ENCODE assay signal across 35 mouse cellular contexts in the genomic region with DNA sequence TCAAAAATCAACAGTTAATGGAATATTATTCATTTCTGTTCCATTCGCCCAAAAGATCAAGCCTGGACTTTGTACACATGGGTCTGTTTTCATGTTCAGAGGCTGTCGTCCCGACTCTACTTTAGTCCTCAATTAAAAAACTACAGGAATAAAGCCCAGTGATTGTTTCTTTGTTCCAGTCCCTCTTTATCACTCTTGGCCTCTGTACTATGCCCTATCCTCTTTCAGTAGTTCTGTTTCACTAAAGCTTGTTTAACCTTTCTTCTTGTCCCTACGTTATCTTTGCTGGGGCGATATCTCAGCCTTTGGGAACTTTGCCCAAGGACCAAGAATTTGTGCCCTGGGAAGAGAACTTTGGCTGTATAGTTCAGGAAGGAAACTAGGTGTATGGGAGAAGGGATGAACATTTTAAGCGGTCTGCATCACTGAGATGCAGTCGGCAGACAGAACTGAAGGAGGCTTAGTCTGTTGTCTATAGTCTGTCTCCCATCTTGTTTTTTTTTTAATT. TPM values are rescaled to one million over a fixed set of nuclear protein-coding genes. Genes with fewer than 3 reads are reported as not detected.
A peak's percentile ranks its signal among the peaks of the same experiment; 100 is the strongest.
DNase-seq lines count a peak whose midpoint lies in the region; ATAC-seq and TF ChIP-seq lines count a peak whose summit lies in the region.
"Had no signal": no experiment of that assay in that cellular context is flagged by ENCODE, and none has a peak within 500 bp of the region (broad histone marks: within the 10 kb centered on the region; RNA-seq: fewer than 3 reads in every experiment).

No protein-coding gene starts in this region.

- DNase-seq in adrenal gland, adult 8-10 months, result peak; percentile 26
- DNase-seq in adrenal gland, adult 18-20 months (ENCODE audit: low spot score in 2 of 2), result no peak
- DNase-seq in kidney, postnatal 14 days, result no peak
- DNase-seq in stomach, postnatal 0 days (ENCODE audit: low spot score), result peak; percentile 23
- no peak for DNase-seq in gastrocnemius, adult 2 months
- DNase-seq: cerebellum, adult 8-10 months; cerebellum, postnatal 25 days; gastrocnemius, postnatal 25 days; heart, postnatal 4 days; liver; lung, adult 2 months; lung, postnatal 10 days; midbrain, embryonic 14.5 days; right cerebral cortex, postnatal 25 days; spleen, adult 18-20 months; thymus, postnatal 4 days had no signal

- 83% methylated on average over 7 of the region's 7 CpGs for WGBS in kidney, embryonic 15.5 days
- WGBS in intestine, embryonic 15.5 days, result 68% methylated on average over 7 of the region's 7 CpGs
- WGBS in stomach, postnatal 0 days, result 69% methylated on average over 7 of the region's 7 CpGs

- H3K27ac ChIP-seq in kidney, embryonic 15.5 days, result peak overlapping the region; percentile 62
- no peak overlapping the region for H3K27ac ChIP-seq in intestine, embryonic 15.5 days
- no peak overlapping the region for H3K27ac ChIP-seq in stomach, postnatal 0 days (replicated peaks)
- H3K27ac ChIP-seq in gastrocnemius, adult 2 months, result no peak overlapping the region
- H3K27ac ChIP-seq: forebrain, embryonic 13.5 days; hindbrain, embryonic 13.5 days; kidney, postnatal 0 days; liver, embryonic 14.5 days had no signal

- TF ChIP-seq CTCF in stomach, postnatal 0 days (IDR thresholded peaks at IDR 0.05; ENCODE audit: low read depth), result no peak
- no peak for TF ChIP-seq CTCF in gastrocnemius, adult 2 months (IDR thresholded peaks at IDR 0.05)

- no peak for TF ChIP-seq EP300 in stomach, postnatal 0 days (optimal IDR thresholded peaks at IDR 0.05)

- no peaks in the 10 kb centered on the region for H3K36me3 ChIP-seq in kidney, embryonic 15.5 days
- no peaks in the 10 kb centered on the region for H3K36me3 ChIP-seq in intestine, embryonic 15.5 days
- H3K36me3 ChIP-seq in stomach, postnatal 0 days (ENCODE audit: control insufficient read depth, insufficient read depth, low read length), result no peaks in the 10 kb centered on the region
- H3K36me3 ChIP-seq: heart, embryonic 12.5 days; hindbrain, embryonic 13.5 days had no signal

- intact Hi-C loops in gastrocnemius, adult 2 months (cut with DNase I), result no loop called here

- H3K4me3 ChIP-seq in kidney, embryonic 15.5 days (replicated peaks), result no peak overlapping the region
- no peak overlapping the region for H3K4me3 ChIP-seq in intestine, embryonic 15.5 days (replicated peaks)
- H3K4me3 ChIP-seq in stomach, postnatal 0 days (ENCODE audit: low read depth, low read length), result no peak overlapping the region
- H3K4me3 ChIP-seq in gastrocnemius, adult 2 months, result no peak overlapping the region
- H3K4me3 ChIP-seq: forebrain, embryonic 13.5 days; heart, embryonic 12.5 days; hindbrain, embryonic 13.5 days had no signal

- H3K4me2 ChIP-seq in kidney, embryonic 15.5 days, result no peak overlapping the region
- no peak overlapping the region for H3K4me2 ChIP-seq in intestine, embryonic 15.5 days (replicated peaks)
- H3K4me2 ChIP-seq in stomach, postnatal 0 days (replicated peaks; ENCODE audit: low read depth), result no peak overlapping the region
- H3K4me2 ChIP-seq: forebrain, embryonic 13.5 days; heart, embryonic 12.5 days; hindbrain, embryonic 13.5 days had no signal

- no peak overlapping the region for H3K9ac ChIP-seq in kidney, embryonic 15.5 days
- H3K9ac ChIP-seq in intestine, embryonic 15.5 days, result no peak overlapping the region
- no peak overlapping the region for H3K9ac ChIP-seq in stomach, postnatal 0 days (ENCODE audit: low read length)
- H3K9ac ChIP-seq: forebrain, embryonic 13.5 days; heart, embryonic 12.5 days; hindbrain, embryonic 13.5 days; liver, embryonic 14.5 days had no signal

- H3K27me3 ChIP-seq in kidney, embryonic 15.5 days, result no peaks in the 10 kb centered on the region
- H3K27me3 ChIP-seq in intestine, embryonic 15.5 days (replicated peaks), result no peaks in the 10 kb centered on the region
- no peaks in the 10 kb centered on the region for H3K27me3 ChIP-seq in stomach, postnatal 0 days (ENCODE audit: control insufficient read depth, insufficient read depth, low read length)
- H3K27me3 ChIP-seq: forebrain, embryonic 13.5 days; heart, embryonic 12.5 days; hindbrain, embryonic 13.5 days had no signal

- no peak for ATAC-seq in kidney, embryonic 15.5 days (replicated peaks; ENCODE audit: low FRiP score)
- ATAC-seq in intestine, embryonic 15.5 days, result peak; percentile 85
- no peak; the same call in 1 of the 2 replicates for ATAC-seq in stomach, postnatal 0 days (ENCODE audit: low FRiP score, low TSS enrichment)
- ATAC-seq: forebrain, embryonic 13.5 days had no signal

- peaks cover 7% of the 10 kb centered on the region; the same call in 1 of the 2 replicates for H3K4me1 ChIP-seq in kidney, embryonic 15.5 days
- H3K4me1 ChIP-seq in intestine, embryonic 15.5 days (replicated peaks), result no peaks in the 10 kb centered on the region
- no peaks in the 10 kb centered on the region for H3K4me1 ChIP-seq in stomach, postnatal 0 days (replicated peaks; ENCODE audit: control insufficient read depth, insufficient read depth)
- H3K4me1 ChIP-seq: forebrain, embryonic 13.5 days; heart, embryonic 12.5 days; hindbrain, embryonic 13.5 days had no signal

- H3K9me3 ChIP-seq in kidney, embryonic 15.5 days (replicated peaks), result no peaks in the 10 kb centered on the region
- H3K9me3 ChIP-seq in intestine, embryonic 15.5 days, result no peaks in the 10 kb centered on the region
- H3K9me3 ChIP-seq in stomach, postnatal 0 days (ENCODE audit: control insufficient read depth, low read length), result no peaks in the 10 kb centered on the region
- H3K9me3 ChIP-seq: forebrain, embryonic 13.5 days; heart, embryonic 12.5 days; hindbrain, embryonic 13.5 days had no signal

RNA-seq across cellular contexts. Expression of gene Sema5a, which starts 17.7 kb away (rescaled TPM):
- 10 to 100 TPM; 16.9 to 21.6 (median 21.0) TPM for total RNA-seq in adrenal gland, adult 8-10 months (2022)
- total RNA-seq in adrenal gland, adult 18-20 months (2021), result 10 to 100 TPM; 13.3 to 13.6 TPM
- polyA plus RNA-seq in kidney, embryonic 15.5 days (2015; fragmentation: Nextera tagmentation; extraction: Ambion mirVana), result 25.2 and 26.3 TPM in 2 replicates
- polyA plus RNA-seq in intestine, embryonic 15.5 days (2015; fragmentation: Nextera tagmentation; extraction: Ambion mirVana), result 15.8 and 16.0 TPM in 2 replicates
- polyA plus RNA-seq in stomach, postnatal 0 days (2015; fragmentation: Nextera tagmentation; extraction: Ambion mirVana), result 5.5 and 6.2 TPM in 2 replicates
- total RNA-seq in gastrocnemius, adult 2 months (2021), result 1 to 10 TPM; 1.4 to 3.1 TPM
- total RNA-seq: MEL; monocyte, adult 5-6 weeks had no signal

RNA-seq across cellular contexts. Expression of gene Tas2r119, which starts 49.9 kb away (rescaled TPM):
- not detected for total RNA-seq in adrenal gland, adult 8-10 months (2022)
- total RNA-seq in adrenal gland, adult 18-20 months (2021), result not detected
- not detected in 2 replicates for polyA plus RNA-seq in kidney, embryonic 15.5 days (2015; fragmentation: Nextera tagmentation; extraction: Ambion mirVana)
- not detected in 2 replicates for polyA plus RNA-seq in intestine, embryonic 15.5 days (2015; fragmentation: Nextera tagmentation; extraction: Ambion mirVana)
- polyA plus RNA-seq in stomach, postnatal 0 days (2015; fragmentation: Nextera tagmentation; extraction: Ambion mirVana), result not detected in 2 replicates
- total RNA-seq in gastrocnemius, adult 2 months (2021), result not detected
- total RNA-seq: gastrocnemius, postnatal 25 days; heart, postnatal 4 days; layer of hippocampus, adult 18-20 months; layer of hippocampus, postnatal 10 days; left cerebral cortex, adult 18-20 months; left cerebral cortex, postnatal 14 days; MEL; monocyte, adult 5-6 weeks had no signal
- polyA plus RNA-seq: embryonic facial prominence, embryonic 11.5 days; forebrain, embryonic 13.5 days; heart, embryonic 12.5 days; heart, postnatal 0 days; hindbrain, embryonic 13.5 days; kidney, postnatal 0 days; limb, embryonic 11.5 days; liver, embryonic 14.5 days; lung, adult 2 months; midbrain, embryonic 14.5 days; neural tube, embryonic 14.5 days; stomach, embryonic 16.5 days; thymus, postnatal 0 days had no signal

Comparison
In these comparisons a context has a peak if more than half of its experiments do, and no peak if none do; other contexts are left out.
1. DNase-seq: peak in adrenal gland, adult 8-10 months (single experiment) and stomach, postnatal 0 days (single experiment); none in adrenal gland, adult 18-20 months (0 of 2), kidney, postnatal 14 days (single experiment) and gastrocnemius, adult 2 months (single experiment).